Mouse (Mus musculus): Measurements from ENCODE around the gene Lat2. TPM values are rescaled to one million over a fixed set of nuclear protein-coding genes. Genes with fewer than 3 reads are reported as not detected.

Lat2 gene
- polyA plus RNA-seq (2012; rRNA removed): 6.4 and 8.3 TPM in 2 replicates

DNA sequence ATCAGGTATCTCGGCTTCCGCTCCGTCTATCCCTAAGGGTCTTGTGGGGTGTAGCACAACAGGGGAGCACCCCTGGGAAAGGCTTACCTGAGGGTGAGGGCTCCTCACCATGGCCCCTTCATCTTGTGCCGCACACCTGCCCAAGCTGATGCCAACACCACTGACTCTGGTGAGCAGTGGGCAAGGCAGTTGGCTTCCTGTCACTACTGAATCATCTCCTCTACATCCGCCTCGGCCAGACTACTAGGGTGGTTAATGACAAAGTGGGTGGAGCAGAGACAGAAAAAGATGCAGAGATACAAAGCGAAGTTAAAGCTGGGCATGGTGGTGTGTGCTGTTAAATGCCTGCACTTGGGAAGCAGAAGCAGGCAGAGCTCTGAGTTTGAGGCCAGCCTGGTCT lies at the start of gene Lat2:
Gene Lat2 (minus strand): TSS at position 224 of the 400 bp plus-strand sequence.

DNA sequence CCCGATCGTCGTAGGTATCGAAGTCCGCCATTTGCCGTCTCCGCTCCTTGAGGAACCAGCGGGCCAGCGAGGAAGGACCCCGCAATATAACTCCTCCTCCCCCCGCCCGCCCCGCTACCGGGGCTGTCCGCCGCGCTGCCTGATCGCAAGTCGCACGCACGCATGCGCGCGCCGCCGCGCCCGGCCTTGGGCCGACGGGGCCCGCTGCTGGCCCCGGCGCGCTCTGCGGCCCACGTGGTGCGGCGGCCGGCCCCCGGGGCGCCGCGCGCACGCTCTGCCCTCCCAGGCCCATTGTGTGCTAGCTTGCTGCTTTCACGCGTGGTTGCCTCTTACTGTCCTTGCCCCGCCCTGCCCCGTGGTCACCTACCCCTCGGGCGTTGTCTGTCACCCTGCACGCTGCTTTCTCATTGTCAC lies 24.5 kb upstream of the Lat2 start, which contains the start of gene Eif4h:
Gene Eif4h (minus strand): TSS at position 222 of the 414 bp plus-strand sequence.

DNA sequence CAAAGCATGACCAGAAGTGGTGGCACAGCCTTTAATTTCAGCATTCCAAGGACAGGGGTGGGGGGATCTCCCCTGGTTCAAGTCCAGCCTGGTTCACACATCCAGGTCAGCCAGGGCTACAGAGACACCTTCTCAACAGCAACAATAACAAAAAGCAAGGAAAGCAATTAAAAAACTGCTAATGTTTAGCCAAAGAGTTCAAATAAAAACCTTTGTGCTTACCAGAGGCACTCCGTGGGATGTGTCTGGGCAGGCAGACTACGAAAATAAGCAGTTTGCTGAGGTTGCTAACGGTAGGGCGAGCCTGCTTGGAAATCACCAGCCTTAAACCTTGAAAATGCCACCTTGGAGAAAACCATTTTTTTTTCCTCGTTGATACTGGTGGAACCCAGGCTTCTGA lies 33.7 kb downstream of the Lat2 start, which contains the start of gene Rfc2:
Gene Rfc2 (plus strand): TSS at position 221 of the 400 bp plus-strand sequence.

DNA sequence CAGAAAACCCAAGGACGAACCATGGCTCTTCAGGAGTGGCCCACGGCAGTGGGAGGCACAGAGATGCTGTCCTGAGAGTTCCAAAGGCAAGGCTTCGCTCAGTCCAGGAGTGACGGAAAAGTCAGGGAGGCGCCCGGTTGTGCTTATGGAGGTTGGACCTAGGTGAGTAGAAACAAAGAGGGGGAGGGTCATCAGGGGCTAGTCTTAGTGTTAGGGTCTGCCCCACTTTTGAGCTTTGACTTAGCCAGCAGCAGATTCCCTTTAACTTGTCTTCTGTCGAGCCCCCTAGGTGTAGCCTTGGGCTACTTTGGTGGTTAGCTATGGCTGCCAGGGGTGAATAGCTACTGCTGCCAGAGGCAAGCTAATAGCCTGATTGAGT lies 54.8 kb downstream of the Lat2 start, which contains the start of gene Syna:
Gene Syna (minus strand): TSS at position 101 of the 379 bp plus-strand sequence.

DNA sequence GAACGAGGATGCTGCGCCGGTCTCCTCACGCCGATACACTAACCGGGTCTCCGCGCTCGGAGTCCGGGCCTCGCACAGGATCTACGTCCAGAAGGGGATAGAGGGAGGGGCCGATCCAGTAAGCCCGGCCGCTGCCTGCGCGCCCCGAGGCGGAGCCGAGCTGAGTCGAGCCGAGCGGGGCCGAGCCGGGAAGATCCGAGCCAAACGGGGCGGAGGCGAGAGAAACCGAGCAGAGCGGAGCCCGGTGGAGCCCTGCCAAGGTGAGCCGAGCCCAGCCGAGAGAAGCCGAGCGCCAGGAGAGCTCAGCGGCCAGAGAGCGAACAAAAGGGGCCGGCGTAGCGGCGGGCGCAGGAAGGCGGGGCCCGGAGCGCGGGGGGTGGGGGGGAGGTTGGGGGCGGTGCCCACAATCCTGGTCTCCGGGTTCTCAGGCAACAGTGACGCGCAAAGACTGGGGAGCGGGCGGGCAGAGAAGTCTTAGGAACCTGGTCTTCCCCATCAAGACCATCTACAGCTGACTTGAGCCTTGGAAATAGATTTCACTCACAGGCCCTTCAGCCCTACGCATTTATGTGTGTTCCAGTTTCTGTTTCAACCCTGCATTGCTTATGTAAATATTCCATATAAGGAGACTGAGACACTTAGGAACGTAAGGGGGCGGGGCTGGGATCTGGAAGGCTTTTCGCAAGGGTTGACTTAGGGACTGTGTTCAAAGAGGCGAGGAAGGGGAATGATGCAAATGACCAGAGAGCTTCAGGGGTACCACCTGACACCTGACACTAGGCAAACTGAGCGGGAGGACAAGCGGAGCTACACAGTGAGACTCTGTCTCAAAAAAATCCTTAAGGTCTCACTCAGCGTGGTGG lies 62.5 kb downstream of the Lat2 start, which contains the start of gene Clip2:
Gene Clip2 (minus strand): TSS at position 325 of the 863 bp plus-strand sequence.

Other genes with a start within 250 kb of the Lat2 start
- 84.3 and 85.2 TPM in 2 replicates for gene Gtf2ird1, start 158.3 kb downstream of the Lat2 start, polyA plus RNA-seq (2012; rRNA removed)
- gene Clip2, start 62.6 kb downstream of the Lat2 start, polyA plus RNA-seq (2012; rRNA removed): 39.0 and 47.7 TPM in 2 replicates
- gene Syna, start 54.9 kb downstream of the Lat2 start, polyA plus RNA-seq (2012; rRNA removed): not detected in 2 replicates
- gene Rfc2, start 33.7 kb downstream of the Lat2 start, polyA plus RNA-seq (2012; rRNA removed): 236 and 257 TPM in 2 replicates
- gene Eif4h, start 24.5 kb upstream of the Lat2 start, polyA plus RNA-seq (2012; rRNA removed): 350 and 368 TPM in 2 replicates
- gene Limk1, start 73.6 kb upstream of the Lat2 start, polyA plus RNA-seq (2012; rRNA removed): 41.4 and 45.1 TPM in 2 replicates
- gene Eln, start 132.3 kb upstream of the Lat2 start, polyA plus RNA-seq (2012; rRNA removed): 8.6 and 16.8 TPM in 2 replicates